Mouse (Mus musculus) bone marrow, adult 2 months (tissue): ENCODE data around the gene Gm17949.

Source experiments
- CTCF ChIP-seq: fragments of 200-500 bp; IDR thresholded peaks from 2 replicates; pipeline ENCODE4 v1.5.1; 2011; ENCODE audit warnings: low read length, control low read depth; ENCODE audit not compliant: control insufficient read depth, insufficient read depth
- POLR2A ChIP-seq: fragments of 200-500 bp; IDR thresholded peaks from 2 replicates; pipeline ENCODE4 v1.6.1; 2011; ENCODE audit warnings: low read depth, mild to moderate bottlenecking, control low read depth, low read length, borderline replicate concordance; ENCODE audit not compliant: control insufficient read depth

DNA sequence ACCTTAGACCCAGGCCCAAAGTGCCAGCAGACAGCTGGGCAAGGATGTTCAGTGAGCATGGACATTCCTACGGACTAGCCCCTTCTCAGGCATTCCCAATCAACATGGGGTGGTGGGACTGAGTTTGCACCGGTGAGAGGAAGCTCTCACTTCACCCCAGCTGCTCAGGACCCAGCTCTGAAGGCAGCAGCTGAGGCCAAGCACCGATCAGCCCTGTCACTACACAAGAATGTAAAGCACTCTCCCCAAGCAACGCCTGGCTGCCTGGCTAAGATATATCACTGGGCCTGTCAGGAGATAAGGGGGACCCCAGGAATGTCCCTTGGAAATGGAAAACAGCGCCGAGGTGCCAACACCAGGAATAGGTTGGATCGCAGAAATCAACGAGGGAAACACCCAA is 10.0 kb upstream of the Gm17949 start:
- TF ChIP-seq CTCF = no peak
- TF ChIP-seq POLR2A = no peak
